ENCODE assay signal across 32 mouse cellular contexts in genomic region chr5:72335873-72336272, GRCm38 (mm10).
"Had no signal": no experiment of that assay in that cellular context is flagged by ENCODE, and none has a peak within 500 bp of the region (broad histone marks: within the 10 kb centered on the region; RNA-seq: fewer than 3 reads in every experiment).

No protein-coding gene starts in this region.

- DNase-seq: left cerebral cortex, postnatal 4 days; liver; liver, embryonic 13.5 days; liver, postnatal 0 days; lung, adult 18-20 months; lung, adult 2 months; lung, embryonic 14.5 days; lung, postnatal 10 days; lung, postnatal 14 days; lung, postnatal 36 days; lung, postnatal 4 days had no signal

- H3K27ac ChIP-seq: left cerebral cortex, adult 2 months; limb, embryonic 10.5 days; limb, embryonic 12.5 days; limb, embryonic 13.5 days; limb, embryonic 15.5 days; liver, embryonic 12.5 days; liver, embryonic 13.5 days; liver, embryonic 14.5 days; liver, embryonic 15.5 days; lung, embryonic 15.5 days; macrophage; midbrain, embryonic 10.5 days; midbrain, embryonic 12.5 days; midbrain, embryonic 13.5 days; midbrain, embryonic 15.5 days; neural tube, embryonic 12.5 days had no signal

- H3K9me3 ChIP-seq: limb, embryonic 10.5 days; limb, embryonic 12.5 days; limb, embryonic 13.5 days; limb, embryonic 15.5 days; liver, embryonic 12.5 days; liver, embryonic 13.5 days; liver, embryonic 15.5 days; lung, embryonic 15.5 days; megakaryocyte, embryonic 14.5 days; midbrain, embryonic 10.5 days; midbrain, embryonic 12.5 days; midbrain, embryonic 13.5 days; midbrain, embryonic 15.5 days; neural tube, embryonic 12.5 days had no signal

- H3K27me3 ChIP-seq: limb, embryonic 12.5 days; limb, embryonic 13.5 days; limb, embryonic 15.5 days; liver, embryonic 12.5 days; liver, embryonic 13.5 days; liver, embryonic 15.5 days; lung, embryonic 15.5 days; megakaryocyte, embryonic 14.5 days; midbrain, embryonic 12.5 days; midbrain, embryonic 13.5 days; midbrain, embryonic 15.5 days; neural tube, embryonic 12.5 days had no signal

- H3K36me3 ChIP-seq: limb, embryonic 10.5 days; limb, embryonic 12.5 days; limb, embryonic 13.5 days; limb, embryonic 15.5 days; liver, embryonic 12.5 days; liver, embryonic 13.5 days; liver, embryonic 15.5 days; lung, embryonic 15.5 days; midbrain, embryonic 10.5 days; midbrain, embryonic 12.5 days; midbrain, embryonic 13.5 days; midbrain, embryonic 15.5 days; neural tube, embryonic 12.5 days had no signal

- H3K4me3 ChIP-seq: left cerebral cortex, adult 2 months; limb, embryonic 10.5 days; limb, embryonic 12.5 days; limb, embryonic 13.5 days; limb, embryonic 15.5 days; liver, embryonic 12.5 days; liver, embryonic 13.5 days; liver, embryonic 15.5 days; lung, embryonic 15.5 days; megakaryocyte, embryonic 14.5 days; midbrain, embryonic 10.5 days; midbrain, embryonic 12.5 days; midbrain, embryonic 13.5 days; midbrain, embryonic 15.5 days; myocyte; neural tube, embryonic 12.5 days had no signal

- H3K4me2 ChIP-seq: limb, embryonic 12.5 days; limb, embryonic 13.5 days; limb, embryonic 15.5 days; liver, embryonic 11.5 days; liver, embryonic 12.5 days; liver, embryonic 13.5 days; liver, embryonic 15.5 days; lung, embryonic 14.5 days; lung, embryonic 15.5 days; midbrain, embryonic 11.5 days; midbrain, embryonic 12.5 days; midbrain, embryonic 13.5 days; midbrain, embryonic 15.5 days; neural tube, embryonic 12.5 days had no signal

- H3K9ac ChIP-seq: limb, embryonic 12.5 days; limb, embryonic 13.5 days; limb, embryonic 15.5 days; liver, embryonic 12.5 days; liver, embryonic 13.5 days; liver, embryonic 14.5 days; liver, embryonic 15.5 days; liver, postnatal 0 days; lung, embryonic 14.5 days; lung, embryonic 15.5 days; midbrain, embryonic 12.5 days; midbrain, embryonic 13.5 days; midbrain, embryonic 15.5 days; neural tube, embryonic 12.5 days had no signal

- H3K4me1 ChIP-seq: limb, embryonic 12.5 days; limb, embryonic 13.5 days; liver, embryonic 12.5 days; liver, embryonic 13.5 days; liver, embryonic 15.5 days; lung, embryonic 15.5 days; megakaryocyte, embryonic 14.5 days; midbrain, embryonic 12.5 days; midbrain, embryonic 15.5 days; neural tube, embryonic 12.5 days had no signal

- ATAC-seq: liver, embryonic 12.5 days; liver, postnatal 0 days; lung, postnatal 0 days; midbrain, embryonic 13.5 days; midbrain, embryonic 15.5 days; midbrain, embryonic 16.5 days had no signal
